Comparison of ENCODE assay signal across 18 mouse cellular contexts in genomic region chr17:15955656-15956055, GRCm38 (mm10).
"Had no signal": no experiment of that assay in that cellular context is flagged by ENCODE, and none has a peak within 500 bp of the region (broad histone marks: within the 10 kb centered on the region; RNA-seq: fewer than 3 reads in every experiment).

No protein-coding gene starts in this region.

- DNase-seq: cerebellum, adult 2 months; cerebellum, adult 8-10 months; cerebellum, adult 9-10 months; cerebellum, adult 9-11 months; cerebellum, postnatal 10 days; cerebellum, postnatal 14 days; cerebellum, postnatal 25 days; cerebellum, postnatal 36 days; embryo, embryonic 11 days; forebrain, postnatal 0 days; gastrocnemius, adult 2 months; gastrocnemius, postnatal 10 days; gastrocnemius, postnatal 14 days; gastrocnemius, postnatal 25 days; gastrocnemius, postnatal 36 days; heart, adult 11 months; heart, adult 18-20 months; heart, adult 2 months had no signal
